Mouse (Mus musculus) liver, adult 2 months (tissue): ENCODE results near the gene Magi2. TPM values are rescaled to one million over a fixed set of nuclear protein-coding genes. Genes with fewer than 3 reads are reported as not detected.

Source experiments
- DNase-seq: peaks from one replicate; pipeline ENCODE4 v3.0.0-alpha.2; 2011; ENCODE audit warnings: low read depth, low spot score; ENCODE audit errors: extremely low read depth
- H3K27ac ChIP-seq: fragments of 200-500 bp; replicated peaks from 2 replicates; pipeline ENCODE4 v1.5.1; 2012; ENCODE audit warnings: low read depth, mild to moderate bottlenecking, control low read depth, inconsistent platforms, low read length; ENCODE audit not compliant: insufficient read depth
- H3K27me3 ChIP-seq: fragments of 200-500 bp; 2 replicates; pipeline ENCODE4 v1.6.1; 2012; ENCODE audit warnings: mild to moderate bottlenecking, moderate library complexity, low read length, inconsistent platforms; ENCODE audit not compliant: control insufficient read depth, insufficient read depth
- H3K36me3 ChIP-seq: fragments of 200-500 bp; 2 replicates; pipeline ENCODE4 v1.6.1; 2012; ENCODE audit warnings: low read length, inconsistent platforms; ENCODE audit not compliant: control insufficient read depth, insufficient read depth
- H3K4me1 ChIP-seq: fragments of 200-500 bp; 2 replicates; pipeline ENCODE4 v1.6.1; 2011; ENCODE audit warnings: low read length; ENCODE audit not compliant: control insufficient read depth, insufficient read depth
- H3K4me3 ChIP-seq: fragments of 200-500 bp; 2 replicates; pipeline ENCODE4 v1.5.1; 2011; ENCODE audit warnings: low read depth, mild to moderate bottlenecking, control low read depth, low read length, moderate library complexity; ENCODE audit not compliant: insufficient read depth
- H3K79me2 ChIP-seq: fragments of 200-500 bp; 2 replicates; pipeline ENCODE4 v1.6.1; 2012; ENCODE audit warnings: inconsistent platforms, mild to moderate bottlenecking, low read length, moderate library complexity; ENCODE audit not compliant: control insufficient read depth, insufficient read depth
- H3K9ac ChIP-seq: fragments of 200-500 bp; 2 replicates; pipeline ENCODE4 v1.6.1; 2012; ENCODE audit warnings: low read depth, mild to moderate bottlenecking, control low read depth, inconsistent platforms, low read length
- CTCF ChIP-seq: fragments of 200-500 bp; IDR thresholded peaks from 2 replicates; pipeline ENCODE4 v1.5.1; 2011; ENCODE audit warnings: low read depth, low read length, control low read depth
- POLR2A ChIP-seq: fragments of 200-500 bp; IDR thresholded peaks from 2 replicates; pipeline ENCODE4 v1.6.1; 2011; ENCODE audit warnings: low read length, control low read depth; ENCODE audit not compliant: insufficient read depth; ENCODE audit errors: extremely low read depth
- WGBS: fragments of 180-500 bp; shearing (Covaris S2); methylation state at CpG from one replicate; pipeline ENCODE4 v1.1.7; 2018; 5-methylcytosine and 5-hydroxymethylcytosine counted together
- polyA plus RNA-seq: library from polyadenylated mRNA; depleted of rRNA; stranded (reverse); fragments of >200 nt; gene quantifications from 2 replicates; pipeline ENCODE4 v1.2.3, GENCODE M21; 2012
- total RNA-seq: library from RNA; depleted of rRNA; stranded (reverse); fragments of >200 nt; gene quantifications from 2 replicates; pipeline ENCODE4 v1.2.3, GENCODE M21; 2014

Magi2 gene
- total and polyA plus RNA-seq, 2 experiments = 0.06 to 0.18 TPM

DNA sequence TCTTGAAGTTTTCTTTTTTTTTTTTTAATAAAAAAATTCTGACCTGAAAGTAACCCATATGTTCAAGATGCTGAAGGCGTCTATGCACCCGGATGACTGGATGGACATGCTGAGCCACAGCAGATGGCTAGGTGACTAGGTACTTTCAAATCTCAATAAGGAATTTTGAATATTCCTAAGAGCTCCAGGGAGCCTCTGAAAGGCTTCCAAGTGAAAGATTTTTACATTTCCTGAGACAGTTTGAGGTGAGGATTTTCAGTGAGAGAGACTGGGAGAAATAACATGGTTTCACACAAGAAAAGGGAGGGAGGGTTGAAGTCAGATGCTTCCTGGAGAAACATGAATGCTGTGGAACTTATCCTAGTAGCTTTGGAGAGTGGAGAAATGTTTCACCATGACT, 1048.8 kb downstream of the Magi2 start:
- Histone ChIP-seq H3K4me1 (no peaks in the 10 kb centered on the region), H3K9ac (no peak overlapping the region), H3K79me2 (no peaks in the 10 kb centered on the region), H3K4me3 (no peak overlapping the region), H3K27ac (no peak overlapping the region), H3K27me3 (no peaks in the 10 kb centered on the region), H3K36me3 (no peaks in the 10 kb centered on the region)
- WGBS = 95% methylated on average over 2 of the region's 2 CpGs
- DNase-seq = no peak
- TF ChIP-seq CTCF (no peak), POLR2A (no peak)

DNA sequence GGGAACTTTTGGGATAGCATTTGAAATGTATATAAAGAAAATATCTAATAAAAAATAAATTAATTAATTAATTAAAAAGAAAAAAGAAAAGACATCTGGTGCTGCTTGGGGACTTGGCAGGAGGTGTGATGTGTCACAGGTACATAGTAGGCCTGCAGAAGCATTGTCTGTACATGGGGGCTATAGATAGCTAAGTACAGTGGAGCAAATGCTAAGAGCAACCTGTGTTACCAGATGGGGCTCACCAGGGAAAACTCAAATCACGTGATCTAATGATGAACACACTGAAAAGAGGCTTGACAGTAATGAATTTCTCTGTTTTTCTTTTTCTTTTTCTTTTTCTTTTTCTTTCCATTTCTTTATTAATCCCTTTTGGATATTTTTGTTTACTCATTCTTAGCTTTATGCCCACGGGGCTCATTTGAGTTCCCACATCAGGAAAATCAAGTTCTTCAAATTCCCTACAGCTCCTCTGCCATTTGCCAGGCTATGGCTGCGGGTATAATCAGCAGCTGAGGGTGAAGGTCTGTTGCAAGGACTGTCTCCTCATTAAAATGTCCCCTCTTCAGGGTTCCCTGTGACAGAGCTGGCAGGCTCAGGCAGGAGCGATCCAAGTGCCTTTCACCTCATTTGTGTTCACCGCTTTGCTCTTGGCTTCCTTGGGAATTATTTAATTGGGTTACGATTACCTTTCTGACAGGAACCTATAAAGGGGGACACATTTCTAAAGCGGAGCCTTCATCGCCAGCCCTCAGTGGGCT, 1058.4 kb downstream of the Magi2 start:
- 85% methylated on average over 8 of the region's 8 CpGs for WGBS
- H3K4me1 ChIP-seq = no peaks in the 10 kb centered on the region
- H3K79me2 ChIP-seq = no peaks in the 10 kb centered on the region
- no peak overlapping the region for H3K4me3 ChIP-seq
- H3K27me3 ChIP-seq = no peaks in the 10 kb centered on the region
- DNase-seq = no peak
- no peaks in the 10 kb centered on the region for H3K36me3 ChIP-seq
- H3K27ac ChIP-seq = no peak overlapping the region
- no peak overlapping the region for H3K9ac ChIP-seq
- TF ChIP-seq CTCF (no peak), POLR2A (no peak)

DNA sequence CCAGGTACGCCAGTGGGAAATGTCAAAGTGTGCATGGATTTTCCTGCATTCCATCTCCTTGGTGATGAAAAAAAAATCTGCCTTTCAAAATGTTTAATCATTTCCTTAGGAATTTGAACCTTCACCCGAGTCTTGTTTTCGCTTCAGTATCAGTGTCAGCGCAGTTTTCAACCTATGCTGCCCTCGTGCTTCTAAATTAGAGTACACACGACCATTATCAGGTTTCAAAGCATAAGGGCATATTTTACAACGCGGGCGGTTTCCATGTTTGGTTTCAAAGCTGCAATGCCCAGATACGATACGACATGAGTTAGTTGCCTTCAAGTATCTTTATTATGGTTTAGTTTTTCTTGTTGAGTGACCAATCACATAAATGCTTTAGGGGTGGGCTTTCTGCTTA, 1067.7 kb downstream of the Magi2 start:
- WGBS = 66% methylated on average over 11 of the region's 11 CpGs
- no peaks in the 10 kb centered on the region for H3K4me1 ChIP-seq
- no peaks in the 10 kb centered on the region for H3K36me3 ChIP-seq
- H3K27me3 ChIP-seq = no peaks in the 10 kb centered on the region
- TF ChIP-seq POLR2A (no peak), CTCF (no peak)
- no peak overlapping the region for H3K27ac ChIP-seq
- H3K9ac ChIP-seq = no peak overlapping the region
- DNase-seq = no peak
- no peaks in the 10 kb centered on the region for H3K79me2 ChIP-seq
- no peak overlapping the region for H3K4me3 ChIP-seq

DNA sequence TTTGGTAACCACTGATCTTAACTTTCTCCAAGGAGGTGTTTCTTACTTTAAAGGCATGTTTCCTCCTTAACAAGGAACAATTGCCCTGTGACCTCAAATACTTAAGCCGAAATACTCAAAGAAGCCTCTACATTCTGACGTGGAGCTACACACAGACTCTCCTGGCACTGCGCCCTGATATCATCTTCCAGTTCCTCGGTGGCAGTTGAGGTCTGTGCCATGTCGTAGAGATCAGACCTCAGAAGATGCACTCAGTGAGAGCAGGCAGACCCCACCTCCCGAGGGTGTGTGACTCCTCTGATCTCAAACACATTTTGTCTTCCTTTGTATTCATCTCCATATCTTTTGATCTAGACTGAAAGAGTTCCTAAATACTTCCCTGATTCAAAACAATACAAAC, 1073.0 kb downstream of the Magi2 start:
- WGBS = 73% methylated on average over 6 of the region's 6 CpGs
- H3K79me2 ChIP-seq = no peaks in the 10 kb centered on the region
- no peaks in the 10 kb centered on the region for H3K36me3 ChIP-seq
- H3K4me3 ChIP-seq = no peak overlapping the region
- no peak for DNase-seq
- H3K27ac ChIP-seq = no peak overlapping the region
- H3K9ac ChIP-seq = no peak overlapping the region
- no peaks in the 10 kb centered on the region for H3K4me1 ChIP-seq
- TF ChIP-seq CTCF = no peak
- TF ChIP-seq POLR2A = no peak
- H3K27me3 ChIP-seq = no peaks in the 10 kb centered on the region

DNA sequence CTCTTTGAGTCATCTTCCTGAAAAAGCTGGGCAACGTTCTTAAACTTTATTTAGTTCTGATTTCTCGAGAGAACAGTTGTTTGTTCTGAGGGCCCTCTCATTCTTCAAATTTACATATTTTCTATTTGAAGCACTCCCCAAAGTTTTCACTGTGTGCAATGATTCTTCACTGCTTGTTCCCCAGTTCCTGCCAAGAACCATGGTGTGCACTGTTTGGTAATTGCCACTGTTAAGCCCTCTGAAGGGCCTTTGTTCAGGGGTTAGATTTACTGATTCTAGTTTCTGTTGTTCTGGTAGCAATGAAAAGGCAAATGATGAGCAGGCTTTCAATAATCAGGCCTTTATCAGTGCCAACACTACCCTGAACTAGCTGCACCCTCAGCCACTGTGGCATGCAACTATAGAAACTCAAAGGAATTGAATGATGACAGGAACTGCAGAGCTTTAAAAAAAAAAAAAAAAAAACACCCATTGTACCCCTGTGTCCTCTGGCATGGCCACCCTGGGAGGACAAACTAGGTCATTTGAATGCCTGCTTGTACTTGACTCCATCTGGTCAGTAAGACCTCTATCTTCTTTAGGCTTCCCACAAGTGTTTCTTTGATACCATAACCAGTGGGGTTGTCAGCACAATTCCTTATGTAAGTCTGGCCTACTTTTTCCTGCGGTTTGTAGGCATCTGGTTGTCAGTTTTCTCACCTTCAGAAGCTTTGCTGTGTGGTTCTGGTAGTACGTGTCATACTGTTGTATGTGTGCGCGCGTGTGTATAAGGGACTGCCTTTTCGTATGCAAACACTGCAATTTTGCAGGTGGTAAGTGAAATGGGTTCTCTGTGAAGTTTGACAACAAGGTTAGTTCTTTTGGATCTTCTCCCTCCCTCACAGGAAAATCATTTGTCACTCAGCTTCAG, 1076.5 kb downstream of the Magi2 start:
- Histone ChIP-seq H3K4me1 (no peaks in the 10 kb centered on the region), H3K36me3 (no peaks in the 10 kb centered on the region), H3K9ac (no peak overlapping the region), H3K27me3 (no peaks in the 10 kb centered on the region), H3K79me2 (no peaks in the 10 kb centered on the region), H3K4me3 (no peak overlapping the region), H3K27ac (no peak overlapping the region)
- WGBS = 89% methylated on average over 8 of the region's 8 CpGs
- no peak for TF ChIP-seq CTCF
- TF ChIP-seq POLR2A = no peak
- no peak for DNase-seq

DNA sequence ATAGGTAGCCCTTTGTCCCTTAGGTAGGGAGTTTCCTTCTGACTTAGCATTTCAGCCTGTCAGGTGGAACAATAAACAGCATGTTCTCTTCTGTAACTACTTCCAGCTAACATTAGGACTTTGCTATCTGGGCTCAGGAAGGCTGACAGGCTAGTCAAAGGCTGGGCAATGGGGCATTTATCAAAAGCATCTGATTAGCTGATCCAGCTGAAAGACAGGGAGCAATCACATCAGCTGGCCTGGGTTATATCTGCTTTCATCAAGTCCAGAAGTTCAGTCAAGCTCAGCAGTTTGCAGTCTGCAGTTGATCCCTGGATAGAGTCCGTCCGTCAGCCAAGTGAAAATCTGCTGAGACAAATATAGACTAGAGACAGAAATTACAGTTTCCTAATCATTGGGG, 1094.1 kb downstream of the Magi2 start:
- TF ChIP-seq CTCF = no peak
- TF ChIP-seq POLR2A = no peak
- Histone ChIP-seq H3K79me2 (no peaks in the 10 kb centered on the region), H3K27me3 (no peaks in the 10 kb centered on the region), H3K27ac (no peak overlapping the region), H3K36me3 (no peaks in the 10 kb centered on the region), H3K4me1 (peaks cover 5% of the 10 kb centered on the region; the same call in 1 of the 2 replicates), H3K9ac (no peak overlapping the region), H3K4me3 (no peak overlapping the region)
- DNase-seq = peak; percentile 90
- WGBS = 32% methylated on average over 2 of the region's 2 CpGs
